Comparison of ENCODE assay signal across 24 mouse cellular contexts in the genomic region with DNA sequence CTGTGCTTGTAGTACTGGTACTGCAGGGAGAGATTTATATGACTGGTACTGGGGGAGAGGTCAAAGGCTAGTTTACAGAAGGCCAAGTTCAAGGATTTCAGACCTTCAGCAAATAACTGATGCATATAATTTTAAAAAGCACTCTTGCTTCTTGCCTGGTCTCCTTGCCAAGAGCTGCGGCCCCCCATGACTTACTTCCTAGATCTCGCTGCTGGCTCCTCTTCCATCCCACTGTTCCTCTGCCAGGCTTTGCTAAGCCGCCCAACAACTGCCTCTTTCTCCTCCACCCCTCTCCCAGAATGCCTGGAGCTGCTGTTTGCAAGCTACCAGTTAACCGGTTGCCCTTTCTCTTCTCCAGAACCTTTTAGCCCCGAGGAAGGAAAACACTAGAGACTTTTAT.
A peak's percentile ranks its signal among the peaks of the same experiment; 100 is the strongest.
DNase-seq lines count a peak whose midpoint lies in the region; ATAC-seq and TF ChIP-seq lines count a peak whose summit lies in the region.
"Had no signal": no experiment of that assay in that cellular context is flagged by ENCODE, and none has a peak within 500 bp of the region (broad histone marks: within the 10 kb centered on the region; RNA-seq: fewer than 3 reads in every experiment).

No protein-coding gene starts in this region.

- no peak overlapping the region for H3K4me2 ChIP-seq in kidney, embryonic 14.5 days (replicated peaks; ENCODE audit: low read depth, low read length)
- H3K4me2 ChIP-seq: forebrain, embryonic 15.5 days; heart, embryonic 11.5 days; hindbrain, embryonic 14.5 days; limb, embryonic 13.5 days; liver, embryonic 11.5 days; lung, embryonic 15.5 days had no signal

- no peak overlapping the region for H3K4me3 ChIP-seq in kidney, adult 2 months (ENCODE audit: insufficient read depth, low read depth, low read length)
- no peak overlapping the region for H3K4me3 ChIP-seq in kidney, embryonic 14.5 days (ENCODE audit: low read length)
- H3K4me3 ChIP-seq: forebrain, embryonic 15.5 days; limb, embryonic 13.5 days; lung, embryonic 15.5 days; megakaryocyte, embryonic 14.5 days had no signal

- H3K9ac ChIP-seq in kidney, embryonic 14.5 days (ENCODE audit: low read depth, low read length) = no peak overlapping the region
- H3K9ac ChIP-seq: forebrain, embryonic 15.5 days; hindbrain, embryonic 14.5 days; limb, embryonic 13.5 days; lung, embryonic 15.5 days had no signal

- no peaks in the 10 kb centered on the region for H3K27me3 ChIP-seq in kidney, adult 2 months (replicated peaks; ENCODE audit: control insufficient read depth, insufficient read depth, low read length)
- no peaks in the 10 kb centered on the region for H3K27me3 ChIP-seq in kidney, embryonic 14.5 days (ENCODE audit: control insufficient read depth, insufficient read depth, low read length)
- H3K27me3 ChIP-seq: forebrain, embryonic 15.5 days; limb, embryonic 13.5 days; lung, embryonic 15.5 days had no signal

- intact Hi-C loops in gastrocnemius, postnatal 14 days (cut with DNase I; ENCODE audit: low total_unique reads) = no loop called here
- intact Hi-C loops in gastrocnemius, postnatal 36 days (cut with DNase I) = no loop called here

- no peaks in the 10 kb centered on the region for H3K9me3 ChIP-seq in kidney, embryonic 14.5 days (ENCODE audit: control insufficient read depth, low read length)
- H3K9me3 ChIP-seq: forebrain, embryonic 15.5 days; limb, embryonic 13.5 days; lung, embryonic 15.5 days; megakaryocyte, embryonic 14.5 days had no signal

- 40% methylated on average over 5 of the region's 5 CpGs for WGBS in kidney, adult 2 months
- WGBS in kidney, embryonic 14.5 days = 65% methylated on average over 5 of the region's 5 CpGs

- peak; percentile 18 for DNase-seq in gastrocnemius, postnatal 14 days
- DNase-seq in gastrocnemius, postnatal 36 days = no peak
- DNase-seq in kidney, adult 2 months = peak; percentile 35
- DNase-seq in lung, postnatal 10 days = peak; percentile 19
- DNase-seq in lung, postnatal 36 days = no peak
- DNase-seq in kidney, postnatal 25 days = peak; percentile 27 to 43
- DNase-seq: adrenal gland, adult 2 months; adrenal gland, postnatal 36 days; cerebellum, postnatal 36 days; lung, postnatal 4 days; midbrain, embryonic 14.5 days; thymus, postnatal 4 days had no signal

- H3K4me1 ChIP-seq in kidney, adult 2 months (ENCODE audit: control insufficient read depth, insufficient read depth, low read length) = peaks cover 14% of the 10 kb centered on the region; the same call in 1 of the 2 replicates
- H3K4me1 ChIP-seq in kidney, embryonic 14.5 days (ENCODE audit: control insufficient read depth, insufficient read depth, low read length) = peaks cover 4% of the 10 kb centered on the region; the same call in 1 of the 2 replicates
- H3K4me1 ChIP-seq: forebrain, embryonic 15.5 days; limb, embryonic 13.5 days; lung, embryonic 15.5 days; megakaryocyte, embryonic 14.5 days had no signal

- no peaks in the 10 kb centered on the region for H3K36me3 ChIP-seq in kidney, adult 2 months (ENCODE audit: control insufficient read depth, insufficient read depth, low read length)
- H3K36me3 ChIP-seq in kidney, embryonic 14.5 days (ENCODE audit: control insufficient read depth, insufficient read depth, low read length) = no peaks in the 10 kb centered on the region
- H3K36me3 ChIP-seq: forebrain, embryonic 15.5 days; limb, embryonic 13.5 days; lung, embryonic 15.5 days had no signal

- no peak for TF ChIP-seq CTCF in kidney, adult 2 months (conservative IDR thresholded peaks at IDR 0.05; ENCODE audit: insufficient read depth, insufficient read length, low read depth, low read length)

- no peak overlapping the region for H3K27ac ChIP-seq in kidney, adult 2 months (ENCODE audit: insufficient read depth, low read depth, low read length)
- no peak overlapping the region for H3K27ac ChIP-seq in kidney, embryonic 14.5 days (ENCODE audit: low read depth, low read length)
- H3K27ac ChIP-seq: forebrain, embryonic 15.5 days; hindbrain, embryonic 14.5 days; kidney, postnatal 0 days; limb, embryonic 13.5 days; lung, embryonic 15.5 days had no signal

- TF ChIP-seq POLR2A in kidney, adult 2 months (IDR thresholded peaks at IDR 0.05; ENCODE audit: low read depth, low read length) = no peak

- no peak for ATAC-seq in kidney, embryonic 14.5 days (ENCODE audit: low FRiP score, low TSS enrichment)
- ATAC-seq in frontal cortex, adult (ENCODE audit: low TSS enrichment) = no peak
- ATAC-seq: CD4-positive, CD25-positive, alpha-beta regulatory T cell, adult 4 months; forebrain, embryonic 15.5 days; inflammation-experienced regulatory T-cells, adult 6 months had no signal

Comparison
In these comparisons a context has a peak if more than half of its experiments do, and no peak if none do; other contexts are left out.
1. DNase-seq: peak in gastrocnemius, postnatal 14 days (single experiment), kidney, adult 2 months (single experiment), lung, postnatal 10 days (single experiment) and kidney, postnatal 25 days (2 of 2); none in gastrocnemius, postnatal 36 days (0 of 2) and lung, postnatal 36 days (single experiment).